Mouse (Mus musculus) limb, embryonic 10.5 days (tissue): Measurements from ENCODE around the gene Pbdc1. TPM values are rescaled to one million over a fixed set of nuclear protein-coding genes. Genes with fewer than 3 reads are reported as not detected.
"Not testable (repeated sequence)": the region's sequence is repeated elsewhere in the genome, so short reads cannot be mapped to it uniquely, and the experiment has no call there.

Experiments
- DNase-seq: peaks from one replicate; pipeline ENCODE4 v3.0.0-alpha.2; 2017; ENCODE audit warnings: low spot score
- H3K27ac ChIP-seq: fragments of 300-500 bp; sonication (generic); 2 replicates; pipeline ENCODE4 v1.5.1; 2016; ENCODE audit warnings: mild to moderate bottlenecking
- H3K27me3 ChIP-seq: fragments of 300-500 bp; sonication (generic); 2 replicates; pipeline ENCODE4 v1.6.1; 2016; ENCODE audit warnings: low read depth, mild to moderate bottlenecking; ENCODE audit not compliant: poor library complexity, severe bottlenecking
- H3K36me3 ChIP-seq: fragments of 300-500 bp; sonication (generic); 2 replicates; pipeline ENCODE4 v1.6.1; 2016; ENCODE audit warnings: mild to moderate bottlenecking, moderate library complexity
- H3K4me1 ChIP-seq: fragments of 300-500 bp; sonication (generic); 2 replicates; pipeline ENCODE4 v1.6.1; 2016
- H3K4me3 ChIP-seq: fragments of 300-500 bp; sonication (generic); 2 replicates; pipeline ENCODE4 v1.5.1; 2016; ENCODE audit warnings: mild to moderate bottlenecking, moderate library complexity
- H3K9me3 ChIP-seq: fragments of 300-500 bp; sonication (generic); replicated peaks from 2 replicates; pipeline ENCODE4 v1.6.1; 2016; ENCODE audit warnings: mild to moderate bottlenecking
- WGBS: fragments of 180-500 bp; shearing (Covaris S2); methylation state at CpG from one replicate; pipeline ENCODE4 v1.1.7; 2016; 5-methylcytosine and 5-hydroxymethylcytosine counted together
- polyA plus RNA-seq: library from polyadenylated mRNA; unstranded; fragments of >200 nt; fragmentation: Nextera tagmentation; extraction: Ambion mirVana; gene quantifications from 2 replicates; pipeline ENCODE4 v1.2.1, GENCODE M21; 2016

Pbdc1 gene
- polyA plus RNA-seq, 1 experiment from 2014 or later: 89.4 TPM

DNA sequence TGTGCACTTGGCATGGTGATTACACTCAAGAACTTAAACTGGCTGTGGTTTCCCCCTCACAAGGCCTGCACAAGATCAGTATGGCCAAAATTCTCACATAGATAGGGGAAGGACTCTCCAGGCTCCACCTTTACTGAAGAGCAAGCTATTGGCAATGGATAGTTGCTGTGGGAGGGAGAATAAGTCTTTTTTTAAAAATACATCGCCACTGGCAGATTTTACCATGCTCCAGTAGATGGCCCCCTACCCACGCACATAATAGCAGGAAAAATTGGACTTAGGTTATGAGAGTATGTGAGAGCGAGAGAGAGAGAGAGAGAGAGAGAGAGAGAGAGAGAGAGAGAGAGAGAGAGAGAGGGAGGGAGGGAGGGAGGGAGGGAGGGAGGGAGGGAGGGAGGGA is 45.3 kb downstream of the Pbdc1 start:
- Histone ChIP-seq H3K4me1 (no peaks in the 10 kb centered on the region), H3K27me3 (peaks cover 72% of the 10 kb centered on the region), H3K9me3 (no peaks in the 10 kb centered on the region), H3K27ac (no peak overlapping the region), H3K4me3 (no peak overlapping the region), H3K36me3 (0 out of 2 replicates have a peak, but pooled peaks cover 6% of the 10 kb centered on the region)
- WGBS: 18% methylated on average over 2 of the region's 3 CpGs
- peak; percentile 33 for DNase-seq

DNA sequence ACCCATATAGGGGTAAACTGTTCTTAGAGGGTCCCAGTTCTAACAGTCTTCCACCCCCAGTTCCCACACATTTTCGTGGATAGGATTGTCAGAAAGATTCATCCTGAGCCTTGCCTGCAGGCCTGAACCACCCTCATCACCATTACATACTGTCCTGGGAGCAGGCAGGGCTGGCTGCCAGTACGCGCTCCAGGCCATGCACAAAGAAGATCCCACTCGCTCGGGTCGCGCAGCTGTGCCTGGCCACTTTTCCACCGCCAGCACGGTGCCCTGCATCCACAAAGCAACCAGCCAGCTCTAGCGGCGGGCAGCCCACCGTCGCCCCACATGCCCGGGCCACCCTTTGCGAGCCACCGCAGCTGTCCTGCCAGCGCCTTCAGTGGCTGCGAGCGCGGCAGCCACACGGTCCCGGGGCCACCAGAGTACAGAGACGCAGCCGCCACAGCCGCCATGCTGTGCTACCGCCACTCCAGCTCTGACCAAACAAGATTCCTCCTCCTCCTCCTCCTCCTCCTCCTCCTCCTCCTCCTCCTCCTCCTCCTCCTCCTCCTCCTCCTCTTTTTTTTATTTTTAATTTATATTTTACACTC is 72.4 kb downstream of the Pbdc1 start:
- H3K27me3 ChIP-seq: peaks cover 82% of the 10 kb centered on the region
- WGBS: 48% methylated on average over 22 of the region's 26 CpGs
- H3K4me1 ChIP-seq: no peaks in the 10 kb centered on the region
- H3K36me3 ChIP-seq: no peaks in the 10 kb centered on the region
- H3K27ac ChIP-seq: 0 out of 2 replicates have a peak overlapping the region, but pooled peaks have one; percentile 25
- DNase-seq: peak; percentile 29
- H3K9me3 ChIP-seq: no peaks in the 10 kb centered on the region
- peak overlapping the region; percentile 30 for H3K4me3 ChIP-seq

DNA sequence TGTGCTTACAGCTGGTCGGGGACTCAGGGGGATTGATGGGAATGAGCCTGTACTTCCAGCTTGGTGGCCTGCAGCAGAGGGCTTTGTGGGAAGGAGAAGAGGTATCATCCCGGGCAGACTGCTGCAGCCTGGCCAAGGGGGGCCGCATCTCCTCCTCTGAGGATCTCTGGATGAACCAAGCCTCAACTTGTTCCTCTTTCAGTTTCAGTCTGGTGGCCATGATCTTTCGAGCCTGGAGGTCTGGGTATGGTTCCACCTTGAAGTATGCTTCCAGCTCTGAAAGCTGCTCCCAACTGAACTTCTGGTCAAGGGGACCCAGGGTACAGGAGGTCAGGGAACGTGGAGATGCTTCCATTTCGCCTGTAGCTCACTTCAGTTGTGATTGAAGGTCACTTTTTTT is 85.5 kb downstream of the Pbdc1 start:
- H3K4me3 ChIP-seq, H3K4me1 ChIP-seq, H3K27ac ChIP-seq, H3K36me3 ChIP-seq, DNase-seq, H3K9me3 ChIP-seq: not testable (repeated sequence)
- H3K27me3 ChIP-seq: peaks cover 76% of the 10 kb centered on the region
- WGBS: 75% methylated on average over 5 of the region's 6 CpGs

Other genes starting within 250 kb of the Pbdc1 start
- 3.5 and 6.2 TPM in 2 replicates for gene Magee2, start 222.5 kb upstream of the Pbdc1 start, polyA plus RNA-seq
- 13.3 and 19.2 TPM in 2 replicates for gene Magee1, start 40.6 kb downstream of the Pbdc1 start, polyA plus RNA-seq